Mouse (Mus musculus) MEL (cell line): ENCODE data around the gene C1qc. TPM values are rescaled to one million over a fixed set of nuclear protein-coding genes. Genes with fewer than 3 reads are reported as not detected.

ENCODE experiments used
- DNase-seq: peaks from one replicate; pipeline ENCODE4 v3.0.0; 2011; ENCODE audit warnings: low read depth, low spot score
- H3K27ac ChIP-seq: 2 replicates; pipeline ENCODE4 v1.5.1; 2012; ENCODE audit warnings: low read depth, mild to moderate bottlenecking, control low read depth, low read length, moderate library complexity; ENCODE audit not compliant: control insufficient read depth
- H3K27me3 ChIP-seq, 2 experiments: fragments of 150-350 bp in 1 of 2; sonication (generic) in 1 of 2; 2 replicates each; pipeline ENCODE4 v1.6.1; 2012; ENCODE audit warnings: low read length in 2 of 2, mild to moderate bottlenecking in 2 of 2, improper control_type of control experiment in 1 of 2, moderate library complexity in 1 of 2; ENCODE audit not compliant: insufficient read depth in 2 of 2, control insufficient read depth in 1 of 2
- H3K36me3 ChIP-seq, 2 experiments: 2 replicates each; pipeline ENCODE4 v1.6.1; 2012 to 2014; ENCODE audit warnings: low read length in 2 of 2, improper control_type of control experiment in 1 of 2, inconsistent platforms in 1 of 2, mild to moderate bottlenecking in 1 of 2; ENCODE audit not compliant: insufficient read depth in 2 of 2, control insufficient read depth in 1 of 2
- H3K4me1 ChIP-seq, 2 experiments: fragments of 150-350 bp in 1 of 2; sonication (generic) in 1 of 2; 2 replicates each; pipeline ENCODE4 v1.6.1; 2012; ENCODE audit warnings: low read length in 2 of 2, improper control_type of control experiment in 1 of 2, mild to moderate bottlenecking in 1 of 2; ENCODE audit not compliant: insufficient read depth in 2 of 2, control insufficient read depth in 1 of 2
- H3K4me3 ChIP-seq, 2 experiments: fragments of 150-350 bp in 1 of 2; sonication (generic) in 1 of 2; 2 replicates each; pipeline ENCODE4 v1.5.1; 2012; ENCODE audit warnings: low read depth in 2 of 2, low read length in 2 of 2, mild to moderate bottlenecking in 2 of 2, moderate library complexity in 2 of 2, control low read depth in 1 of 2, improper control_type of control experiment in 1 of 2; ENCODE audit not compliant: control insufficient read depth in 1 of 2, insufficient read depth in 1 of 2
- H3K79me2 ChIP-seq: 2 replicates; pipeline ENCODE4 v1.6.1; 2012; ENCODE audit warnings: mild to moderate bottlenecking, low read length, moderate library complexity; ENCODE audit not compliant: control insufficient read depth, poor library complexity, insufficient read depth
- H3K9ac ChIP-seq: 2 replicates; pipeline ENCODE4 v1.6.1; 2012; ENCODE audit warnings: low read depth, mild to moderate bottlenecking, control low read depth, low read length, moderate library complexity; ENCODE audit not compliant: control insufficient read depth, poor library complexity, severe bottlenecking
- H3K9me3 ChIP-seq: fragments of 150-350 bp; sonication (generic); replicated peaks from 2 replicates; pipeline ENCODE4 v1.6.1; 2012; ENCODE audit warnings: mild to moderate bottlenecking, low read length, improper control_type of control experiment, moderate library complexity; ENCODE audit not compliant: insufficient read depth
- CHD2 ChIP-seq: IDR thresholded peaks from 2 replicates; pipeline ENCODE4 v1.6.1; 2011; ENCODE audit warnings: low read length, improper control_type of control experiment
- CTCF ChIP-seq, 3 experiments: IDR thresholded peaks in 2 of 3; conservative IDR thresholded peaks in 1 of 3; 2 replicates each; pipeline ENCODE4 v1.5.1; 2011 to 2012; ENCODE audit warnings: low read length in 3 of 3, low read depth in 2 of 3, mild to moderate bottlenecking in 2 of 3, improper control_type of control experiment in 1 of 3, inconsistent platforms in 1 of 3, mixed read lengths in 1 of 3, moderate library complexity in 1 of 3; ENCODE audit not compliant: control insufficient read depth in 1 of 3, insufficient read depth in 1 of 3, poor library complexity in 1 of 3, severe bottlenecking in 1 of 3
- E2F4 ChIP-seq: IDR thresholded peaks from 2 replicates; pipeline ENCODE4 v1.6.1; 2011; ENCODE audit warnings: low read depth, low read length, improper control_type of control experiment, borderline replicate concordance
- EP300 ChIP-seq, 2 experiments: IDR thresholded peaks; 2 replicates each; pipeline ENCODE4 v1.6.1; 2011; ENCODE audit warnings: improper control_type of control experiment in 2 of 2, low read length in 2 of 2, low read depth in 1 of 2, mild to moderate bottlenecking in 1 of 2
- ETS1 ChIP-seq: IDR thresholded peaks from 2 replicates; pipeline ENCODE4 v1.6.1; 2012; ENCODE audit warnings: low read depth, mild to moderate bottlenecking, inconsistent platforms, low read length, improper control_type of control experiment, moderate library complexity
- GATA1 ChIP-seq: IDR thresholded peaks from 2 replicates; pipeline ENCODE4 v1.6.1; 2011; ENCODE audit warnings: low read depth, low read length, improper control_type of control experiment
- JUND ChIP-seq: IDR thresholded peaks from 2 replicates; pipeline ENCODE4 v1.6.1; 2011; ENCODE audit warnings: low read depth, mild to moderate bottlenecking, improper control_type of control experiment, low read length
- MAZ ChIP-seq: IDR thresholded peaks from 2 replicates; pipeline ENCODE4 v1.6.1; 2012; ENCODE audit warnings: low read depth, mild to moderate bottlenecking, inconsistent platforms, low read length, improper control_type of control experiment
- MEF2A ChIP-seq: IDR thresholded peaks from 2 replicates; pipeline ENCODE4 v1.6.1; 2014; ENCODE audit warnings: low read depth, mild to moderate bottlenecking, inconsistent platforms, low read length, improper control_type of control experiment; ENCODE audit not compliant: poor library complexity, insufficient replicate concordance, severe bottlenecking; ENCODE audit errors: extremely low read depth
- MXI1 ChIP-seq: IDR thresholded peaks from 2 replicates; pipeline ENCODE4 v1.6.1; 2011; ENCODE audit warnings: mild to moderate bottlenecking, low read depth, low read length, improper control_type of control experiment
- MYC ChIP-seq: IDR thresholded peaks from 2 replicates; pipeline ENCODE4 v1.6.1; 2011; ENCODE audit warnings: low read depth, mild to moderate bottlenecking, low read length, improper control_type of control experiment, moderate library complexity
- NELFE ChIP-seq: IDR thresholded peaks from 2 replicates; pipeline ENCODE4 v1.6.1; 2011; ENCODE audit warnings: low read depth, low read length, improper control_type of control experiment
- POLR2A ChIP-seq, 2 experiments: IDR thresholded peaks; 2 replicates each; pipeline ENCODE4 v1.6.1; 2011 to 2012; ENCODE audit warnings: low read length in 2 of 2, mild to moderate bottlenecking in 2 of 2, control low read depth in 1 of 2, improper control_type of control experiment in 1 of 2, low read depth in 1 of 2, moderate library complexity in 1 of 2; ENCODE audit not compliant: control insufficient read depth in 1 of 2, insufficient read depth in 1 of 2, poor library complexity in 1 of 2
- POLR2AphosphoS2 ChIP-seq: IDR thresholded peaks from 2 replicates; pipeline ENCODE4 v1.6.1; 2011; ENCODE audit warnings: low read length, improper control_type of control experiment
- RAD21 ChIP-seq: IDR thresholded peaks from 2 replicates; pipeline ENCODE4 v1.6.1; 2011; ENCODE audit warnings: mild to moderate bottlenecking, low read depth, low read length, improper control_type of control experiment
- SMC3 ChIP-seq: IDR thresholded peaks from 2 replicates; pipeline ENCODE4 v1.6.1; 2011; ENCODE audit warnings: low read depth, low read length, improper control_type of control experiment
- TAL1 ChIP-seq: IDR thresholded peaks from 2 replicates; pipeline ENCODE4 v1.6.1; 2012; ENCODE audit warnings: mild to moderate bottlenecking, inconsistent platforms, low read length, moderate library complexity, mixed read lengths
- TBP ChIP-seq: IDR thresholded peaks from 2 replicates; pipeline ENCODE4 v1.8.0; 2011; ENCODE audit warnings: low read depth, low read length, improper control_type of control experiment
- TCF12 ChIP-seq: IDR thresholded peaks from 2 replicates; pipeline ENCODE4 v1.6.1; 2014; ENCODE audit warnings: low read depth, mild to moderate bottlenecking, inconsistent platforms, low read length, improper control_type of control experiment, moderate library complexity
- UBTF ChIP-seq: IDR thresholded peaks from 2 replicates; pipeline ENCODE4 v1.6.1; 2012; ENCODE audit warnings: low read depth, mild to moderate bottlenecking, inconsistent platforms, low read length, improper control_type of control experiment, moderate library complexity, borderline replicate concordance; ENCODE audit not compliant: insufficient read depth
- ZKSCAN1 ChIP-seq: IDR thresholded peaks from 2 replicates; pipeline ENCODE4 v1.6.1; 2012; ENCODE audit warnings: low read depth, mild to moderate bottlenecking, inconsistent platforms, low read length, improper control_type of control experiment, moderate library complexity
- ZNF384 ChIP-seq: IDR thresholded peaks from 2 replicates; pipeline ENCODE4 v1.6.1; 2012; ENCODE audit warnings: low read depth, mild to moderate bottlenecking, inconsistent platforms, low read length, improper control_type of control experiment
- polyA plus RNA-seq, 2 experiments: library from polyadenylated mRNA; stranded (reverse) in 1 of 2; unstranded in 1 of 2; fragments of >175 nt in 1 of 2; fragments of >200 nt in 1 of 2; gene quantifications; 2 replicates each; pipeline versions ENCODE4 v1.2.1 to v1.2.4; 2012; ENCODE audit warnings: low replicate concordance in 2 of 2, low read depth in 1 of 2; ENCODE audit not compliant: insufficient read length in 2 of 2, insufficient read depth in 1 of 2, missing spikeins in 1 of 2
- total RNA-seq: library from RNA; depleted of rRNA; stranded (reverse); fragments of 300-350 nt; gene quantifications from 2 replicates; pipeline ENCODE4 v1.2.3, GENCODE M21; 2012

C1qc gene
- total and polyA plus RNA-seq, 3 experiments = not detected

DNA sequence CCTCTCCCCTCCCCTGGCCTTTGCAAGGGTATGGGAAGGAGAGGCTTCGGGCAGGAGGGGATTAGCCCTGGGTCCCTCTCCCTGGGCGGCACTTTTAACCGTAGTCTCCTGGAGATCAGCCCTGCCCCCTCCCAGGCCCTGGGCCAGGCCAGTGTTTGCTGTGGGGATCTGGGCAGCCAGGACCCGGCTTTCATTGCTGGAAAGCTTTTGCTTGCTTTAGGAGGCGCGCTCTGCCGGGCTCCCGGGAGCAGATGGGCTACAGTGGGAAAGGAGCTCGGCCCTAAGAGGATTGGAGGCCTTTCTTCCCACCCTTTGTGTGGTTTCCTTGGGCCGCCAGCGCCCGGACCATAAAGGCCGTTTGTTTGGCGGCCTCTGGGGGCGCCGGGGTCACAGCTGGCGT is 31.1 kb downstream of the C1qc start:
- no peak overlapping the region for H3K9ac ChIP-seq
- DNase-seq = no peak
- no peaks in the 10 kb centered on the region for H3K4me1 ChIP-seq
- H3K79me2 ChIP-seq = no peaks in the 10 kb centered on the region
- H3K9me3 ChIP-seq = no peaks in the 10 kb centered on the region
- no peak overlapping the region for H3K4me3 ChIP-seq
- no peak overlapping the region for H3K27ac ChIP-seq
- H3K36me3 ChIP-seq = no peaks in the 10 kb centered on the region
- no peaks in the 10 kb centered on the region for H3K27me3 ChIP-seq
- TF ChIP-seq NELFE (no peak), ZNF384 (no peak), UBTF (no peak), MAZ (no peak), EP300 (IDR thresholded peaks at IDR 0.05; ENCODE audit: low read depth in 1 of 2, low read length in 2 of 2) (no peak), TAL1 (no peak), POLR2A (IDR thresholded peaks at IDR 0.05; ENCODE audit: control insufficient read depth in 1 of 2, insufficient read depth in 1 of 2, low read depth in 1 of 2, low read length in 2 of 2, poor library complexity in 1 of 2) (no peak), TBP (no peak), MXI1 (no peak), POLR2AphosphoS2 (no peak), CTCF (IDR thresholded peaks at IDR 0.05 in 2 of 3, conservative IDR thresholded peaks at IDR 0.05 in 1 of 3; ENCODE audit: control insufficient read depth in 1 of 3, insufficient read depth in 1 of 3, low read depth in 2 of 3, low read length in 3 of 3, poor library complexity in 1 of 3, severe bottlenecking in 1 of 3) (no peak), MEF2A (no peak), ZKSCAN1 (no peak), TCF12 (no peak)

DNA sequence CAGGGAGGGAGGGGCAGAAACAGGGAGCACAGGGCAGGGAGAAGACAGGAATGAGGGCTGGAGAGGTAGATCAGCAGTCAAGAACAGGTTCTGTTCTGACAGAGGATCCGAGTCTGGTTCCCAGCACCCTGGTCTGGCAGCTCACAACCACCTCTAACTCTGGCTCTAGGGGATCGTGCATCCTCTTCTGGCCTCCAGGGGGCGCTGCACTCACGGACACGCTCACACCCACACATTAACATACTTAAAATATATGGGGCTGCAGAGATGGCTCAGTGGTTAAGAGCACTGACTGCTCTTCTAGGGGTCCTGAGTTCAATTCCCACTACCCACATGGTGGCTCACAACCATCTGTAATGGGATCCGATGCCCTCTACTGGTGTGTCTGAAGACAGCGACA is 32.8 kb downstream of the C1qc start:
- Histone ChIP-seq H3K36me3 (no peaks in the 10 kb centered on the region), H3K27ac (no peak overlapping the region), H3K9me3 (no peaks in the 10 kb centered on the region), H3K4me1 (no peaks in the 10 kb centered on the region), H3K79me2 (no peaks in the 10 kb centered on the region), H3K9ac (no peak overlapping the region), H3K27me3 (no peaks in the 10 kb centered on the region), H3K4me3 (no peak overlapping the region)
- TF ChIP-seq GATA1 (no peak), TAL1 (no peak), E2F4 (no peak), SMC3 (peak; percentile 36), TBP (no peak), RAD21 (peak; percentile 7), JUND (no peak), CHD2 (no peak), NELFE (no peak), ZKSCAN1 (no peak), ETS1 (no peak), MYC (no peak), CTCF (IDR thresholded peaks at IDR 0.05 in 2 of 3, conservative IDR thresholded peaks at IDR 0.05 in 1 of 3; ENCODE audit: control insufficient read depth in 1 of 3, insufficient read depth in 1 of 3, low read depth in 2 of 3, low read length in 3 of 3, poor library complexity in 1 of 3, severe bottlenecking in 1 of 3) (peak; percentile 48 to 75 (median 49))
- peak; percentile 33 for DNase-seq
